In genomic region chr14:30930386-30930785, GRCm38 (mm10) we compare ENCODE assay signal across 21 mouse cellular contexts. TPM values are rescaled to one million over a fixed set of nuclear protein-coding genes. Genes with fewer than 3 reads are reported as not detected.
"Had no signal": no experiment of that assay in that cellular context is flagged by ENCODE, and none has a peak within 500 bp of the region (broad histone marks: within the 10 kb centered on the region; RNA-seq: fewer than 3 reads in every experiment).

No protein-coding gene starts in this region.

- H3K4me2 ChIP-seq: neural tube, embryonic 15.5 days had no signal

- H3K27me3 ChIP-seq: neural tube, embryonic 15.5 days had no signal

- H3K4me3 ChIP-seq: layer of hippocampus, adult 2 months; left cerebral cortex, adult 2 months; limb, embryonic 10.5 days; myocyte; neural tube, embryonic 15.5 days had no signal

- H3K36me3 ChIP-seq: limb, embryonic 10.5 days; neural tube, embryonic 15.5 days had no signal

- H3K9ac ChIP-seq: neural tube, embryonic 15.5 days had no signal

- H3K4me1 ChIP-seq: limb, embryonic 10.5 days; neural tube, embryonic 15.5 days had no signal

- DNase-seq: kidney, adult 18-20 months; kidney, postnatal 10 days; kidney, postnatal 4 days; lung, adult 2 months; lung, postnatal 36 days; midbrain, embryonic 14.5 days; right cerebral cortex, adult 18-20 months; right cerebral cortex, postnatal 25 days; thymus, postnatal 4 days had no signal

- ATAC-seq: lung, postnatal 0 days had no signal

- H3K9me3 ChIP-seq: limb, embryonic 10.5 days; neural tube, embryonic 15.5 days had no signal

- H3K27ac ChIP-seq: layer of hippocampus, adult 2 months; left cerebral cortex, adult 2 months; limb, embryonic 10.5 days; neural tube, embryonic 15.5 days; stomach, postnatal 0 days had no signal

RNA-seq across cellular contexts. Expression of gene Itih3, which starts 6.8 kb away (rescaled TPM):
- total RNA-seq: megakaryocyte progenitor cell, adult 5-6 weeks had no signal
- polyA plus RNA-seq: limb, embryonic 10.5 days; neural tube, embryonic 11.5 days had no signal

RNA-seq across cellular contexts. Expression of gene Itih1, which starts 12.7 kb away (rescaled TPM):
- total RNA-seq: layer of hippocampus, adult 2 months; layer of hippocampus, postnatal 10 days; left cerebral cortex, adult 2 months; left cerebral cortex, postnatal 14 days; megakaryocyte progenitor cell, adult 5-6 weeks had no signal
- polyA plus RNA-seq: limb, embryonic 10.5 days; midbrain, embryonic 14.5 days; neural tube, embryonic 11.5 days; neural tube, embryonic 15.5 days; small intestine, adult 2 months had no signal

RNA-seq across cellular contexts. Expression of gene Itih4, which starts 44.1 kb away (rescaled TPM):
- total RNA-seq: left cerebral cortex, postnatal 14 days; megakaryocyte progenitor cell, adult 5-6 weeks had no signal
- polyA plus RNA-seq: limb, embryonic 10.5 days; midbrain, embryonic 14.5 days; neural tube, embryonic 11.5 days; small intestine, adult 2 months had no signal
